Mouse (Mus musculus) megakaryocyte, embryonic 14.5 days (primary cell): ENCODE data around the gene Mpi. TPM values are rescaled to one million over a fixed set of nuclear protein-coding genes. Genes with fewer than 3 reads are reported as not detected.

Source experiments
- H3K27me3 ChIP-seq: replicated peaks from 2 replicates; pipeline ENCODE3; 2012; ENCODE audit warnings: inconsistent platforms
- H3K36me3 ChIP-seq: replicated peaks from 2 replicates; pipeline ENCODE3; 2012; ENCODE audit warnings: low read length, inconsistent platforms, mixed read lengths
- H3K4me1 ChIP-seq: 2 replicates; pipeline ENCODE4 v1.6.1; 2012; ENCODE audit warnings: inconsistent platforms
- H3K4me3 ChIP-seq: replicated peaks from 2 replicates; pipeline ENCODE3; 2012; ENCODE audit warnings: moderate library complexity, mild to moderate bottlenecking, inconsistent platforms
- H3K9me3 ChIP-seq: 2 replicates; pipeline ENCODE4 v1.6.1; 2012; ENCODE audit warnings: inconsistent platforms
- FLI1 ChIP-seq: IDR thresholded peaks from 2 replicates; pipeline ENCODE4 v1.6.1; 2012; ENCODE audit warnings: low read length, inconsistent platforms, mixed read lengths
- GATA1 ChIP-seq: IDR thresholded peaks from 3 replicates; pipeline ENCODE4 v1.6.1; 2012; ENCODE audit warnings: mixed read lengths, low read length, inconsistent platforms, borderline replicate concordance
- polyA plus RNA-seq: library from polyadenylated mRNA; stranded (reverse); fragments of >175 nt; gene quantifications from 2 replicates; pipeline ENCODE4 v1.2.3, GENCODE M21; 2012; ENCODE audit warnings: low replicate concordance; ENCODE audit not compliant: insufficient read depth

The Mpi gene
- polyA plus RNA-seq, 1 experiment: 4.5 TPM

DNA sequence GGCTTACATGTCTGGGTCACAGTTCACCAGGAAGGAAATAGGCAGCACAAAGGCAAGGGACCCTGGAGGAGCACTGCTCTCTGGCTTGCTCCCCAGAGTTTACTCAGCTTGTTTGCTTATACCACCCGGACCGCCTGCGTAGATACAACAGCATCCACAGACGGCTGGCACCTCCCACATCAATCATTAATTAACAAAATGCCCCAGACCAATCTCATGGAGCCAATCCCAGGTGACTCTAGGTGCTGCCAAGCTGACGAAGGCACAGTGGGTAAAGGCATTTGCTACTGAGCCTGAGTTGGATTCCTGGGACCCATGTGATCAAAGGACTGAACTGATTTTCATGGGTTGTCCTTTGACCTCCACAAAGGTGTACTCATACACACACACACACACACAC is 55.3 kb downstream of the Mpi start:
- no peak for TF ChIP-seq FLI1
- no peak for TF ChIP-seq GATA1
- Histone ChIP-seq H3K4me1 (peaks cover 9% of the 10 kb centered on the region), H3K36me3 (no peaks in the 10 kb centered on the region), H3K9me3 (peaks cover 13% of the 10 kb centered on the region; the same call in 1 of the 2 replicates), H3K4me3 (no peak overlapping the region), H3K27me3 (peaks cover 85% of the 10 kb centered on the region)

DNA sequence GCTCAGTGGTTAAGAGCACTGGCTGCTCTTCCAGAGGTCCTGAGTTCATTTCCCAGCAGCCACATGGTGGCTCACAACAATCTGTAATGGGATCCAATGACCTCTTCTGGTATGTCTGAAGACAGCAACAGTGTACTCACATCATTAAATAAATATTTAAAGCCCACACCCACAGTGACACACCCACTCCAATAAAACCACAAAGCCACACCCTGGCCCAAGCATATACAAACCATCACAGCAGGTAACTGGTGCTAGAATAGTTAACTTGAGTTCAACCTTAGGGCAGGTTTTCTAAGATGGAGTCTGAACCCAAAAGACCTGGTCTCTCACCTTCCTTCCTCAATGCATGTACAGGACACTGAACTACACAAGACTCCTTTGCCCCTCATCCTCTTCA is 57.6 kb downstream of the Mpi start:
- Histone ChIP-seq H3K4me3 (no peak overlapping the region), H3K4me1 (no peaks in the 10 kb centered on the region), H3K36me3 (no peaks in the 10 kb centered on the region), H3K9me3 (peaks cover 33% of the 10 kb centered on the region), H3K27me3 (peaks cover 77% of the 10 kb centered on the region)
- TF ChIP-seq GATA1: no peak
- no peak for TF ChIP-seq FLI1

Other genes with a start within 250 kb of the Mpi start
- gene Ppcdc, start 112.6 kb downstream of the Mpi start, polyA plus RNA-seq: 20.9 and 74.6 TPM in 2 replicates
- 14.1 and 30.9 TPM in 2 replicates for gene Scamp5, start 84.7 kb downstream of the Mpi start, polyA plus RNA-seq
- 0.07 TPM in 1 of 2 replicates, not detected in the other for gene Rpp25, start 48.7 kb downstream of the Mpi start, polyA plus RNA-seq
- gene Cox5a, start 31.5 kb downstream of the Mpi start, polyA plus RNA-seq: 240 and 738 TPM in 2 replicates
- 4.9 TPM in 2 replicates for gene Fam219b, start 15.2 kb downstream of the Mpi start, polyA plus RNA-seq
- 49.4 and 55.8 TPM in 2 replicates for gene Scamp2, start 8.2 kb upstream of the Mpi start, polyA plus RNA-seq
- 3.3 and 4.7 TPM in 2 replicates for gene Ulk3, start 36.7 kb upstream of the Mpi start, polyA plus RNA-seq
- 1.1 TPM in 1 of 2 replicates, not detected in the other for gene Cplx3, start 53.5 kb upstream of the Mpi start, polyA plus RNA-seq
- not detected in 2 replicates for gene Lman1l, start 68.0 kb upstream of the Mpi start, polyA plus RNA-seq
- 400 and 436 TPM in 2 replicates for gene Csk, start 100.9 kb upstream of the Mpi start, polyA plus RNA-seq
- not detected in 2 replicates for gene Cyp1a2, start 130.9 kb upstream of the Mpi start, polyA plus RNA-seq
- gene Cyp1a1, start 135.2 kb upstream of the Mpi start, polyA plus RNA-seq: 1.0 TPM in 1 of 2 replicates, not detected in the other
- gene Edc3, start 155.8 kb upstream of the Mpi start, polyA plus RNA-seq: 1.1 and 2.8 TPM in 2 replicates
- gene Clk3, start 213.1 kb upstream of the Mpi start, polyA plus RNA-seq: 68.1 and 100 TPM in 2 replicates